Mouse (Mus musculus) cortical plate, adult 2 months (tissue): Measurements from ENCODE around the gene Gm47955.

Experiments used
- CTCF ChIP-seq: fragments of 200-500 bp; IDR thresholded peaks from 2 replicates; pipeline ENCODE4 v1.5.1; 2011; ENCODE audit warnings: mild to moderate bottlenecking, control low read depth, low read length; ENCODE audit not compliant: insufficient read depth; ENCODE audit errors: extremely low read depth
- POLR2A ChIP-seq: fragments of 200-500 bp; IDR thresholded peaks from 2 replicates; pipeline ENCODE4 v1.6.1; 2011; ENCODE audit warnings: mild to moderate bottlenecking, low read length, control low read depth; ENCODE audit not compliant: insufficient read depth; ENCODE audit errors: extremely low read depth

DNA sequence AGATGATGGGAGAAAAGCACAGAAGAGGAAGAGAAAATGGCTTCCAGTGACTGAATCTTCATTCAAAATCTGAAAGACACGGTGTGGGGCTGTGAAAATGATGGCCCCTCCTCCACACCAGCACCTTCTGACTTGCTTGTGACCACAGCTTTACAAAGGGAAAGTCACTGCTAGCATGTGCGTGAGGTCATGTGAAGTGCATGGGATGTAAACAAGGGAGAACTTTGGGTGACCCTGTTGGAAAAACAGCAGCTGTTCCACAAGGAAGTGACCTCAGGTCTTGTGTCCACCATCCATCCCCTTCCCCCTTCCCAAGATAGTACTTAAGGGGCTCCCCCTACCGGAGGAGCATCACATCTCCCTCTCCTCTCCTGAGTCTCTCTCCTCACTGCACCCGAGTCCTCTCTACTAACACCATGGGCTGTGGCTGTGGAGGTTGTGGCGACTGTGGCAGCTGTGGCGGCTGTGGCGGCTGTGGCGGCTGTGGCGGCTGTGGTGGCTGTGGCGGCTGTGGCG lies at the start of gene Gm47955:
- no peak for TF ChIP-seq POLR2A
- no peak for TF ChIP-seq CTCF
